Mouse (Mus musculus) liver, adult 2 months (tissue): ENCODE results near the gene Tspan32.

Experiments used
- CTCF ChIP-seq: fragments of 200-500 bp; IDR thresholded peaks from 2 replicates; pipeline ENCODE4 v1.5.1; 2011; ENCODE audit warnings: low read depth, low read length, control low read depth
- POLR2A ChIP-seq: fragments of 200-500 bp; IDR thresholded peaks from 2 replicates; pipeline ENCODE4 v1.6.1; 2011; ENCODE audit warnings: low read length, control low read depth; ENCODE audit not compliant: insufficient read depth; ENCODE audit errors: extremely low read depth

- TF ChIP-seq CTCF = no peak
- TF ChIP-seq POLR2A = no peak
Observed at GRCm38 (mm10) chr7:143064226-143064625, 59.4 kb downstream of the Tspan32 start.
